Mouse (Mus musculus) kidney, adult 2 months (tissue): ENCODE measurements around the gene Rtl10. TPM values are rescaled to one million over a fixed set of nuclear protein-coding genes. Genes with fewer than 3 reads are reported as not detected.

Source experiments
- DNase-seq: peaks from one replicate; pipeline ENCODE4 v3.0.0; 2021
- H3K27ac ChIP-seq: fragments of 200-500 bp; 2 replicates; pipeline ENCODE4 v1.5.1; 2012; ENCODE audit warnings: low read depth, low read length, control low read depth, inconsistent platforms; ENCODE audit not compliant: insufficient read depth
- H3K27me3 ChIP-seq: fragments of 200-500 bp; replicated peaks from 2 replicates; pipeline ENCODE4 v1.6.1; 2012; ENCODE audit warnings: mild to moderate bottlenecking, moderate library complexity, low read length, inconsistent platforms; ENCODE audit not compliant: control insufficient read depth, insufficient read depth
- H3K36me3 ChIP-seq: fragments of 200-500 bp; 2 replicates; pipeline ENCODE4 v1.6.1; 2012; ENCODE audit warnings: mild to moderate bottlenecking, moderate library complexity, low read length, inconsistent platforms; ENCODE audit not compliant: control insufficient read depth, insufficient read depth
- H3K4me1 ChIP-seq: fragments of 200-500 bp; 2 replicates; pipeline ENCODE4 v1.6.1; 2011; ENCODE audit warnings: low read length; ENCODE audit not compliant: control insufficient read depth, insufficient read depth
- H3K4me3 ChIP-seq: fragments of 200-500 bp; 2 replicates; pipeline ENCODE4 v1.5.1; 2011; ENCODE audit warnings: mild to moderate bottlenecking, low read depth, low read length, control low read depth; ENCODE audit not compliant: insufficient read depth
- CTCF ChIP-seq: fragments of 200-500 bp; conservative IDR thresholded peaks from 2 replicates; pipeline ENCODE4 v1.5.1; 2011; ENCODE audit warnings: low read depth, mild to moderate bottlenecking, control low read depth, low read length, moderate library complexity, mixed read lengths; ENCODE audit not compliant: insufficient read depth, insufficient read length
- POLR2A ChIP-seq: fragments of 200-500 bp; IDR thresholded peaks from one replicate; pipeline ENCODE4 v1.6.1; 2011; ENCODE audit warnings: low read depth, low read length, control low read depth
- WGBS: fragments of 180-500 bp; shearing (Covaris S2); methylation state at CpG from one replicate; pipeline ENCODE4 v1.1.7; 2018; 5-methylcytosine and 5-hydroxymethylcytosine counted together
- polyA plus RNA-seq: library from polyadenylated mRNA; depleted of rRNA; stranded (reverse); fragments of >200 nt; gene quantifications from 2 replicates; pipeline ENCODE4 v1.2.3, GENCODE M21; 2012; rRNA removed

Rtl10 gene
- polyA plus RNA-seq: 5.0 and 6.9 TPM in 2 replicates

- Histone ChIP-seq H3K4me1 (peaks cover 6% of the 10 kb centered on the region; the same call in 1 of the 2 replicates), H3K27me3 (no peaks in the 10 kb centered on the region), H3K36me3 (no peaks in the 10 kb centered on the region), H3K27ac (peak within 1 kb of the TSS; percentile 61), H3K4me3 (peak within 1 kb of the TSS; percentile 82)
- no peak for TF ChIP-seq CTCF
- TF ChIP-seq POLR2A: peak; percentile 80
- peak; percentile 96 for DNase-seq
- WGBS: 1% methylated on average over 51 of the region's 51 CpGs
These were observed at the start of gene Rtl10, which contains the start of gene Gnb1l for GRCm38 (mm10) chr16:18498558-18498990. Gene Rtl10 (plus strand): TSS chr16:18498901. Gene Gnb1l (plus strand): TSS chr16:18498713.

GRCm38 (mm10) chr16:18449005-18449404 is 49.7 kb upstream of the Rtl10 start:
- no peak for DNase-seq
- Histone ChIP-seq H3K36me3 (no peaks in the 10 kb centered on the region), H3K4me3 (no peak overlapping the region), H3K4me1 (no peaks in the 10 kb centered on the region), H3K27ac (no peak overlapping the region), H3K27me3 (no peaks in the 10 kb centered on the region)
- no peak for TF ChIP-seq CTCF
- TF ChIP-seq POLR2A: no peak
- 93% methylated on average over 4 of the region's 4 CpGs for WGBS

GRCm38 (mm10) chr16:18451486-18452181 is 47.1 kb upstream of the Rtl10 start:
- Histone ChIP-seq H3K4me1 (no peaks in the 10 kb centered on the region), H3K27ac (no peak overlapping the region), H3K36me3 (no peaks in the 10 kb centered on the region), H3K27me3 (no peaks in the 10 kb centered on the region), H3K4me3 (no peak overlapping the region)
- TF ChIP-seq CTCF: no peak
- no peak for TF ChIP-seq POLR2A
- WGBS: 48% methylated on average over 9 of the region's 9 CpGs
- DNase-seq: no peak

- no peak overlapping the region for H3K4me3 ChIP-seq
- H3K4me1 ChIP-seq: no peaks in the 10 kb centered on the region
- no peak overlapping the region for H3K27ac ChIP-seq
- TF ChIP-seq POLR2A (no peak), CTCF (no peak)
- no peaks in the 10 kb centered on the region for H3K27me3 ChIP-seq
- DNase-seq: no peak
- 93% methylated on average over 8 of the region's 8 CpGs for WGBS
- H3K36me3 ChIP-seq: no peaks in the 10 kb centered on the region
These were observed 46.3 kb upstream of the Rtl10 start for GRCm38 (mm10) chr16:18452361-18452862.

GRCm38 (mm10) chr16:18453846-18454245 is 44.9 kb upstream of the Rtl10 start:
- 63% methylated on average over 5 of the region's 5 CpGs for WGBS
- Histone ChIP-seq H3K27me3 (no peaks in the 10 kb centered on the region), H3K4me1 (no peaks in the 10 kb centered on the region), H3K36me3 (no peaks in the 10 kb centered on the region), H3K27ac (no peak overlapping the region), H3K4me3 (no peak overlapping the region)
- no peak for TF ChIP-seq CTCF
- no peak for TF ChIP-seq POLR2A
- peak; percentile 43 for DNase-seq

- TF ChIP-seq CTCF (no peak), POLR2A (no peak)
- 92% methylated on average over 6 of the region's 6 CpGs for WGBS
- no peak for DNase-seq
- Histone ChIP-seq H3K36me3 (no peaks in the 10 kb centered on the region), H3K27ac (no peak overlapping the region), H3K4me3 (no peak overlapping the region), H3K4me1 (no peaks in the 10 kb centered on the region), H3K27me3 (no peaks in the 10 kb centered on the region)
These were observed 43.3 kb upstream of the Rtl10 start for GRCm38 (mm10) chr16:18455407-18455806.

GRCm38 (mm10) chr16:18458661-18459060 is 40.0 kb upstream of the Rtl10 start:
- no peak for TF ChIP-seq POLR2A
- no peak for TF ChIP-seq CTCF
- no peaks in the 10 kb centered on the region for H3K27me3 ChIP-seq
- DNase-seq: no peak
- H3K27ac ChIP-seq: no peak overlapping the region
- H3K4me3 ChIP-seq: no peak overlapping the region
- H3K36me3 ChIP-seq: no peaks in the 10 kb centered on the region
- H3K4me1 ChIP-seq: no peaks in the 10 kb centered on the region
